Comparison of ENCODE assay signal across 30 mouse cellular contexts in the genomic region with DNA sequence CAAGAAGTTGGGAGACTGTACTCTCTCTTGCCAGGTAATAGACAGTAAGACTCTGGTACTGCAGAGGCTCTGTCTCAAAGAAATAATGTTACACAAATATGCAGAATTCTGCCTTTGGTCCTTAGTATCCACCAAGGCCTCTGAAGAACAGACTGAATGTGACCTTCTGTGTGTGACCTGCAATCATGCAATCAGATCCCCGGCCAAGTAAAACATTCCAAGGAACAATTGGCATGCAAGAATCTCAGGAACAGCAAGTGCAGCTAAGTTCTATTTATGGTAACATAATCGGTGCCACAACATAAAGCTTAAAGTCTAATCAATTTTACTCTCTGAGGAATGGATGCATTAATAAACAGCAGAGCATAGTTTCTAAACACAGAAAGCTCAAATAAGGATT.
DNase-seq lines count a peak whose midpoint lies in the region; ATAC-seq and TF ChIP-seq lines count a peak whose summit lies in the region.
"Had no signal": no experiment of that assay in that cellular context is flagged by ENCODE, and none has a peak within 500 bp of the region (broad histone marks: within the 10 kb centered on the region; RNA-seq: fewer than 3 reads in every experiment).

No protein-coding gene starts in this region.

- H3K4me2 ChIP-seq in embryonic facial prominence, embryonic 14.5 days (ENCODE audit: low read depth, low read length), result no peak overlapping the region
- no peak overlapping the region for H3K4me2 ChIP-seq in kidney, embryonic 14.5 days (replicated peaks; ENCODE audit: low read depth, low read length)
- H3K4me2 ChIP-seq in midbrain, postnatal 0 days (ENCODE audit: low read depth, low read length, poor library complexity, severe bottlenecking), result no peak overlapping the region
- H3K4me2 ChIP-seq: embryonic facial prominence, embryonic 13.5 days; forebrain, embryonic 12.5 days; heart, embryonic 11.5 days; hindbrain, embryonic 13.5 days; limb, embryonic 12.5 days; liver, embryonic 11.5 days; midbrain, embryonic 12.5 days had no signal

- no peak overlapping the region for H3K9ac ChIP-seq in embryonic facial prominence, embryonic 14.5 days (ENCODE audit: low read depth, low read length)
- H3K9ac ChIP-seq in kidney, embryonic 14.5 days (ENCODE audit: low read depth, low read length), result no peak overlapping the region
- no peak overlapping the region for H3K9ac ChIP-seq in midbrain, postnatal 0 days (replicated peaks; ENCODE audit: low read length, poor library complexity, severe bottlenecking)
- H3K9ac ChIP-seq: embryonic facial prominence, embryonic 13.5 days; forebrain, embryonic 12.5 days; forebrain, postnatal 0 days; hindbrain, embryonic 13.5 days; limb, embryonic 12.5 days; midbrain, embryonic 12.5 days had no signal

- H3K4me1 ChIP-seq in embryonic facial prominence, embryonic 14.5 days (ENCODE audit: control insufficient read depth, insufficient read depth, low read length), result no peaks in the 10 kb centered on the region
- peaks cover 6% of the 10 kb centered on the region; the same call in 1 of the 2 replicates for H3K4me1 ChIP-seq in embryonic facial prominence, embryonic 10.5 days
- no peaks in the 10 kb centered on the region for H3K4me1 ChIP-seq in kidney, embryonic 14.5 days (ENCODE audit: control insufficient read depth, insufficient read depth, low read length)
- H3K4me1 ChIP-seq in midbrain, postnatal 0 days (ENCODE audit: insufficient read depth, low read length), result no peaks in the 10 kb centered on the region
- H3K4me1 ChIP-seq: embryonic facial prominence, embryonic 13.5 days; forebrain, embryonic 12.5 days; hindbrain, embryonic 13.5 days; limb, embryonic 12.5 days; midbrain, embryonic 12.5 days had no signal

- no peak overlapping the region for H3K4me3 ChIP-seq in embryonic facial prominence, embryonic 14.5 days (ENCODE audit: low read depth, low read length)
- H3K4me3 ChIP-seq in embryonic facial prominence, embryonic 10.5 days, result no peak overlapping the region
- no peak overlapping the region for H3K4me3 ChIP-seq in kidney, embryonic 14.5 days (ENCODE audit: low read length)
- no peak overlapping the region for H3K4me3 ChIP-seq in midbrain, postnatal 0 days (ENCODE audit: low read depth, low read length)
- H3K4me3 ChIP-seq: embryonic facial prominence, embryonic 13.5 days; erythroblast, embryonic 14.5 days; forebrain, embryonic 12.5 days; hindbrain, embryonic 13.5 days; layer of hippocampus, adult 2 months; left cerebral cortex, adult 2 months; limb, embryonic 12.5 days; megakaryocyte, embryonic 14.5 days; midbrain, embryonic 12.5 days had no signal

- no peaks in the 10 kb centered on the region for H3K9me3 ChIP-seq in embryonic facial prominence, embryonic 14.5 days (ENCODE audit: control insufficient read depth, low read length)
- no peaks in the 10 kb centered on the region for H3K9me3 ChIP-seq in embryonic facial prominence, embryonic 10.5 days
- no peaks in the 10 kb centered on the region for H3K9me3 ChIP-seq in kidney, embryonic 14.5 days (ENCODE audit: control insufficient read depth, low read length)
- H3K9me3 ChIP-seq in midbrain, postnatal 0 days (ENCODE audit: low read length), result no peaks in the 10 kb centered on the region
- H3K9me3 ChIP-seq: embryonic facial prominence, embryonic 13.5 days; forebrain, embryonic 12.5 days; midbrain, embryonic 12.5 days had no signal

- ATAC-seq in embryonic facial prominence, embryonic 14.5 days (ENCODE audit: low read depth), result no peak
- no peak for ATAC-seq in kidney, embryonic 14.5 days (ENCODE audit: low FRiP score, low TSS enrichment)
- ATAC-seq in midbrain, postnatal 0 days (ENCODE audit: low FRiP score), result no peak
- ATAC-seq: CD4-positive, CD25-positive, alpha-beta regulatory T cell, adult 4 months; forebrain, postnatal 0 days; intestine, embryonic 16.5 days had no signal

- DNase-seq in embryonic facial prominence, embryonic 14.5 days (ENCODE audit: low spot score), result peak; percentile 16
- DNase-seq in embryonic facial prominence, embryonic 10.5 days (ENCODE audit: low spot score), result no peak
- DNase-seq in kidney, postnatal 10 days, result peak; percentile 7
- DNase-seq in fat pad, adult 2 months (ENCODE audit: extremely low read depth, low read depth, low spot score), result peak; percentile 31
- DNase-seq in frontal cortex, postnatal 10 days (ENCODE audit: low spot score in 2 of 2), result no peak
- DNase-seq in midbrain, postnatal 0 days (ENCODE audit: low spot score), result no peak
- DNase-seq: adrenal gland, adult 8-10 months; cerebellum, adult 11 months; cerebellum, adult 9-11 months; embryo, embryonic 11 days; forebrain, postnatal 0 days; gastrocnemius, postnatal 14 days; heart, adult 18-20 months; heart, postnatal 4 days; lung, postnatal 4 days; thymus, postnatal 4 days had no signal

- H3K27me3 ChIP-seq in embryonic facial prominence, embryonic 14.5 days (replicated peaks; ENCODE audit: control insufficient read depth, insufficient read depth, low read length), result no peaks in the 10 kb centered on the region
- H3K27me3 ChIP-seq in embryonic facial prominence, embryonic 10.5 days (replicated peaks; ENCODE audit: low read depth, poor library complexity, severe bottlenecking), result no peaks in the 10 kb centered on the region
- H3K27me3 ChIP-seq in kidney, embryonic 14.5 days (ENCODE audit: control insufficient read depth, insufficient read depth, low read length), result no peaks in the 10 kb centered on the region
- H3K27me3 ChIP-seq in midbrain, postnatal 0 days (ENCODE audit: insufficient read depth, low read length), result no peaks in the 10 kb centered on the region
- H3K27me3 ChIP-seq: embryonic facial prominence, embryonic 13.5 days; forebrain, embryonic 12.5 days; hindbrain, embryonic 13.5 days; limb, embryonic 12.5 days; midbrain, embryonic 12.5 days had no signal

- H3K27ac ChIP-seq in embryonic facial prominence, embryonic 14.5 days (replicated peaks; ENCODE audit: low read depth, low read length), result no peak overlapping the region
- H3K27ac ChIP-seq in embryonic facial prominence, embryonic 10.5 days (replicated peaks), result no peak overlapping the region
- no peak overlapping the region for H3K27ac ChIP-seq in kidney, embryonic 14.5 days (ENCODE audit: low read depth, low read length)
- no peak overlapping the region for H3K27ac ChIP-seq in midbrain, postnatal 0 days (ENCODE audit: low read depth, low read length)
- H3K27ac ChIP-seq: embryonic facial prominence, embryonic 13.5 days; forebrain, embryonic 12.5 days; hindbrain, embryonic 13.5 days; layer of hippocampus, adult 2 months; left cerebral cortex, adult 2 months; limb, embryonic 12.5 days; midbrain, embryonic 12.5 days had no signal

- WGBS in embryonic facial prominence, embryonic 14.5 days, result 27% methylated on average over 2 of the region's 2 CpGs
- WGBS in embryonic facial prominence, embryonic 10.5 days, result 56% methylated on average over 2 of the region's 2 CpGs
- WGBS in kidney, embryonic 14.5 days, result 50% methylated on average over 2 of the region's 2 CpGs
- 78% methylated on average over 2 of the region's 2 CpGs for WGBS in midbrain, postnatal 0 days

- TF ChIP-seq CTCF in midbrain, postnatal 0 days (IDR thresholded peaks at IDR 0.05), result no peak

- no peaks in the 10 kb centered on the region for H3K36me3 ChIP-seq in embryonic facial prominence, embryonic 14.5 days (ENCODE audit: control insufficient read depth, insufficient read depth, low read length)
- H3K36me3 ChIP-seq in embryonic facial prominence, embryonic 10.5 days (replicated peaks), result no peaks in the 10 kb centered on the region
- H3K36me3 ChIP-seq in kidney, embryonic 14.5 days (ENCODE audit: control insufficient read depth, insufficient read depth, low read length), result no peaks in the 10 kb centered on the region
- no peaks in the 10 kb centered on the region for H3K36me3 ChIP-seq in midbrain, postnatal 0 days (ENCODE audit: insufficient read depth, low read length)
- H3K36me3 ChIP-seq: embryonic facial prominence, embryonic 13.5 days; forebrain, embryonic 12.5 days; hindbrain, embryonic 13.5 days; limb, embryonic 12.5 days; midbrain, embryonic 12.5 days had no signal

Comparison
In these comparisons a context has a peak if more than half of its experiments do, and no peak if none do; other contexts are left out.
1. DNase-seq: peak in embryonic facial prominence, embryonic 14.5 days (single experiment), kidney, postnatal 10 days (single experiment) and fat pad, adult 2 months (single experiment); none in embryonic facial prominence, embryonic 10.5 days (single experiment), frontal cortex, postnatal 10 days (0 of 2) and midbrain, postnatal 0 days (single experiment).